Mouse (Mus musculus) lung, postnatal 0 days (tissue): Measurements from ENCODE around the gene Gm525.

Source experiments
- CTCF ChIP-seq: IDR thresholded peaks from 2 replicates; pipeline ENCODE4 v1.5.1; 2016; ENCODE audit warnings: antibody characterized with exemption, mild to moderate bottlenecking
- EP300 ChIP-seq: IDR thresholded peaks from 2 replicates; pipeline ENCODE4 v1.6.1; 2016; ENCODE audit warnings: antibody characterized with exemption, mild to moderate bottlenecking, control low read depth

DNA sequence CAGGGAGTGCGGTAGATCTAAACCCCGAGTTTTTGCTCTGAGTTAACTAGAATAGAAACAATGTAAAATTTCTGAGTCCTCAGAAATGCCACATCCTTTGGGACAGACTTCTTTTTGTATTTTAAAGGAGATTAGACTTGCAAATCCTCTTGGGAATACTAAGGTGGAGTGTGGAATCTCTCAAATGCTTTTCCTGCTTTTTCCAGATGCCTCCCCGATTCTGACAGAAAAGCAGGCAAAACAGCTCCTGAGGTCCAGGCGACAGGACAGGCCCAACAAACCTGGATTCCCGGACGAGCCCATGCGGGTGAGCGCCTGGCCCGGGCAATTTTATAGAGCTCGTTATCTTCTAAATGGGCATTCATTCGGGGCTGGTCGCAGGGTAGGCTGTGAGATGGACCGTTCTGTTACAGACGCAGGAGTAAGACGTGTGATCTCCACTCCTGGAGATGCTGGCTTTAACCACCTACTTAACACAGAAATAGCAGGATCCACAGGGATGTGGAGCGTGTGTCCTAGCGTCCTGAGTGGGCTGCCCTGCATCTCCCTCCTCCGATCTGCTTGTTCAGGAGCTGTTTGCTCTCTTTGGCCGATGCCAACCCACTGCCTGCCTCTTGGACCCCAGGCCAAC, 1.3 kb downstream of the Gm525 start:
- TF ChIP-seq CTCF: no peak
- TF ChIP-seq EP300: no peak
